Mouse (Mus musculus) hindbrain, embryonic 11.5 days (tissue): ENCODE data around the gene Card10. TPM values are rescaled to one million over a fixed set of nuclear protein-coding genes. Genes with fewer than 3 reads are reported as not detected.

Experiments
- ATAC-seq: fragments of 200-750 bp; cut with Nextera tagmentation; 2 replicates; pipeline ENCODE4 v1.8.0; 2017; ENCODE audit warnings: mild to moderate bottlenecking, moderate TSS enrichment, moderate library complexity; ENCODE audit not compliant: low FRiP score
- DNase-seq: peaks from one replicate; pipeline ENCODE4 v3.0.0-alpha.2; 2015; ENCODE audit warnings: low spot score
- H3K27ac ChIP-seq: fragments of 300-500 bp; sonication (generic); 2 replicates; pipeline ENCODE4 v1.5.1; 2014; ENCODE audit warnings: mild to moderate bottlenecking, low read depth, low read length
- H3K27me3 ChIP-seq: fragments of 300-500 bp; sonication (generic); 2 replicates; pipeline ENCODE4 v1.6.1; 2014; ENCODE audit warnings: mild to moderate bottlenecking, low read length, moderate library complexity, mixed read lengths; ENCODE audit not compliant: control insufficient read depth, insufficient read depth
- H3K36me3 ChIP-seq: fragments of 300-500 bp; sonication (generic); 2 replicates; pipeline ENCODE4 v1.6.1; 2014; ENCODE audit warnings: mild to moderate bottlenecking, low read length, moderate library complexity, mixed read lengths; ENCODE audit not compliant: control insufficient read depth, insufficient read depth
- H3K4me1 ChIP-seq: fragments of 300-500 bp; sonication (generic); replicated peaks from 2 replicates; pipeline ENCODE4 v1.6.1; 2014; ENCODE audit warnings: low read length, mixed read lengths; ENCODE audit not compliant: control insufficient read depth, insufficient read depth
- H3K4me2 ChIP-seq: fragments of 300-500 bp; sonication (generic); replicated peaks from 2 replicates; pipeline ENCODE4 v1.6.1; 2014; ENCODE audit warnings: mild to moderate bottlenecking, low read depth, low read length
- H3K4me3 ChIP-seq: fragments of 300-500 bp; sonication (generic); 2 replicates; pipeline ENCODE4 v1.5.1; 2014; ENCODE audit warnings: low read depth, low read length
- H3K9ac ChIP-seq: fragments of 300-500 bp; sonication (generic); 2 replicates; pipeline ENCODE4 v1.6.1; 2014; ENCODE audit warnings: low read depth, low read length
- H3K9me3 ChIP-seq: fragments of 300-500 bp; sonication (generic); 2 replicates; pipeline ENCODE4 v1.6.1; 2016; ENCODE audit warnings: low read length; ENCODE audit not compliant: control insufficient read depth
- WGBS: fragments of 180-500 bp; shearing (Covaris S2); extraction: QIAGEN DNeasy Blood & Tissue Kit; methylation state at CpG from one replicate; pipeline ENCODE4 v1.1.7; 2014; 5-methylcytosine and 5-hydroxymethylcytosine counted together
- polyA plus RNA-seq: library from polyadenylated mRNA; unstranded; fragments of >200 nt; fragmentation: Nextera tagmentation; extraction: Ambion mirVana; gene quantifications from 2 replicates; pipeline ENCODE4 v1.2.1, GENCODE M21; 2014

Gene Card10
- polyA plus RNA-seq, 1 experiment from 2014 or later = 2.4 TPM

GRCm38 (mm10) chr15:78839744-78840143, 36.9 kb upstream of the Card10 start:
- WGBS = 0% methylated on average over 2 of the region's 2 CpGs
- DNase-seq (peak; percentile 65), ATAC-seq (peak; percentile 44; the same call in 1 of the 2 replicates)
- no peak overlapping the region for H3K4me2 ChIP-seq
- H3K9me3 ChIP-seq = no peaks in the 10 kb centered on the region
- peaks cover 20% of the 10 kb centered on the region for H3K27me3 ChIP-seq
- H3K36me3 ChIP-seq = no peaks in the 10 kb centered on the region
- peaks cover 23% of the 10 kb centered on the region for H3K4me1 ChIP-seq
- peak overlapping the region; percentile 58; the same call in 1 of the 2 replicates for H3K27ac ChIP-seq
- no peak overlapping the region for H3K4me3 ChIP-seq
- H3K9ac ChIP-seq = no peak overlapping the region

- no peaks in the 10 kb centered on the region for H3K36me3 ChIP-seq
- ATAC-seq (no peak), DNase-seq (no peak)
- no peak overlapping the region for H3K4me3 ChIP-seq
- H3K4me1 ChIP-seq = peaks cover 27% of the 10 kb centered on the region
- no peaks in the 10 kb centered on the region for H3K9me3 ChIP-seq
- no peak overlapping the region for H3K4me2 ChIP-seq
- H3K27ac ChIP-seq = peak overlapping the region; percentile 70
- 0 out of 2 replicates have a peak, but pooled peaks cover 2% of the 10 kb centered on the region for H3K27me3 ChIP-seq
- no peak overlapping the region for H3K9ac ChIP-seq
- 18% methylated on average over 8 of the region's 8 CpGs for WGBS
Observed at GRCm38 (mm10) chr15:78836086-78836621, 33.3 kb upstream of the Card10 start.

- Histone ChIP-seq H3K9ac (no peak overlapping the region; the same call in 1 of the 2 replicates), H3K4me2 (no peak overlapping the region), H3K27ac (peak overlapping the region; percentile 70), H3K36me3 (no peaks in the 10 kb centered on the region), H3K9me3 (no peaks in the 10 kb centered on the region), H3K4me3 (no peak overlapping the region), H3K4me1 (peaks cover 27% of the 10 kb centered on the region), H3K27me3 (0 out of 2 replicates have a peak, but pooled peaks cover 2% of the 10 kb centered on the region)
- WGBS = 7% methylated on average over 11 of the region's 12 CpGs
- DNase-seq (peak; percentile 36), ATAC-seq (no peak)
Observed at GRCm38 (mm10) chr15:78835200-78836085, 32.6 kb upstream of the Card10 start.

DNA sequence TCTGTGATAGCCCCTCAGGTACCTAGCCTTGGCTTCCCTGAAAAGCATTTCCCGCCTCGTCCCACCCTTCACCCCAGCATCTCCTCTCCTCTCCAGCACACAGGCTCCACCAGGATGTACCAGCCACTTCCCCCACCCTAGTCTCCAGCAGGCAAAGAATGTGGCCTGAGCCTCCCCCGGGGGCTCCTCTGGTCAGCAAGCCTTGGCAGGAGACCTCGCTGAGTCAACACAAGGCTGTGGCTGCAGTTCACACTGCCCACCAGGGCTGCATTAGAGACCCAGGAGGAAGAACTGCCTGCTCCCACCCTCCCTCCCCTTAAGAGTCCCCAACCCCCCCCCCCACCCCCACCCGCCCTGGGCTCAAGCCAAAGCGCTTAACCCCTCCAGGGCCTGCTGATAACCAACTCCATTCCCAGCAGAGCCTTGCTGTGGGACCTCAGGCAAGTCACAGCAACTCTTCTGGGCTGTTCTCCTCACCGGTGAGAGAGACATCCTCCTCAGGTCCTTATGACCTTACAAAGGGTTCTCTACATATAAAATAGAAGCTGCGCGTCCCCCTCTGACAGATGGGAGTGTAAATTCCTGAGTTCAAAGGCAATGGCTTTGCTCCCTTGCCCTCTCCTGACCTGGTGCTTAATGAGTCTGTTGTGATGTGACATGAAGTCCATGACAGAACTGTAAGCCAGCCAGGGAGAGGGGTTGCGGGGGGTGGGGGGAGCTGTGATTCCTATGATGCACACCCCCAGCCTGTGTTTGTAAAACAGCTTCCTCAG, 31.6 kb upstream of the Card10 start:
- Histone ChIP-seq H3K4me3 (no peak overlapping the region), H3K27ac (peak overlapping the region; percentile 70; the same call in 1 of the 2 replicates), H3K27me3 (no peaks in the 10 kb centered on the region), H3K4me1 (peaks cover 22% of the 10 kb centered on the region), H3K9me3 (no peaks in the 10 kb centered on the region), H3K36me3 (no peaks in the 10 kb centered on the region), H3K4me2 (no peak overlapping the region), H3K9ac (no peak overlapping the region)
- ATAC-seq (no peak), DNase-seq (no peak)
- WGBS = 42% methylated on average over 10 of the region's 10 CpGs

DNA sequence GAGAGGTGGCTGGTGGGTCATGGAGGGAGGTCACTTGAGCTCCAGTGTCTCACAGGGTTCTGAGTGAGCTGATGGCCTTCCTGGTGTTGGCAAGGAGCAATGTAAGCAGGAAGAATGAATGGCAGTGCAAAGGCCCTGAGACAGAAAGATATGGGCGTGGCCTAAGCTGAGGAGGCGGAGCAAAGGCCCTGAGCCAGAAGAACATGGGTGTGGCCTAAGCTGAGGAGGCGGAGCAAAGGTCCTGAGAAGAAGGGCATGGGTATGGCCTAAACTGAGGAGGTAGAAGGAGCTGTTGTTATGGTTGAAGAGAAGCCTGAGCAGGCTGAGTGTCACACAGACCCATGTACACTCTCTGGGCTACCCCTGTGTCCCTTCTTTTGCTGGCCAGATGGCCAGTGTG, 30.7 kb upstream of the Card10 start:
- Histone ChIP-seq H3K9me3 (no peaks in the 10 kb centered on the region), H3K27ac (0 out of 2 replicates have a peak overlapping the region, but pooled peaks have one; percentile 2), H3K9ac (no peak overlapping the region), H3K4me1 (peaks cover 19% of the 10 kb centered on the region), H3K36me3 (no peaks in the 10 kb centered on the region), H3K4me3 (no peak overlapping the region), H3K27me3 (no peaks in the 10 kb centered on the region), H3K4me2 (no peak overlapping the region)
- peak; percentile 31 for DNase-seq
- peak; percentile 36 for ATAC-seq
- WGBS = 98% methylated on average over 3 of the region's 3 CpGs

- Histone ChIP-seq H3K4me3 (no peak overlapping the region), H3K9ac (peak overlapping the region; percentile 56), H3K27me3 (no peaks in the 10 kb centered on the region; the same call in 1 of the 2 replicates), H3K4me2 (peak overlapping the region; percentile 7; the same call in 1 of the 2 replicates), H3K36me3 (no peaks in the 10 kb centered on the region), H3K27ac (peak overlapping the region; percentile 74), H3K4me1 (peaks cover 19% of the 10 kb centered on the region), H3K9me3 (no peaks in the 10 kb centered on the region)
- peak; percentile 66 for ATAC-seq
- peak; percentile 50 for DNase-seq
- 8% methylated on average over 14 of the region's 14 CpGs for WGBS
Observed at GRCm38 (mm10) chr15:78832701-78833123, 29.9 kb upstream of the Card10 start.

DNA sequence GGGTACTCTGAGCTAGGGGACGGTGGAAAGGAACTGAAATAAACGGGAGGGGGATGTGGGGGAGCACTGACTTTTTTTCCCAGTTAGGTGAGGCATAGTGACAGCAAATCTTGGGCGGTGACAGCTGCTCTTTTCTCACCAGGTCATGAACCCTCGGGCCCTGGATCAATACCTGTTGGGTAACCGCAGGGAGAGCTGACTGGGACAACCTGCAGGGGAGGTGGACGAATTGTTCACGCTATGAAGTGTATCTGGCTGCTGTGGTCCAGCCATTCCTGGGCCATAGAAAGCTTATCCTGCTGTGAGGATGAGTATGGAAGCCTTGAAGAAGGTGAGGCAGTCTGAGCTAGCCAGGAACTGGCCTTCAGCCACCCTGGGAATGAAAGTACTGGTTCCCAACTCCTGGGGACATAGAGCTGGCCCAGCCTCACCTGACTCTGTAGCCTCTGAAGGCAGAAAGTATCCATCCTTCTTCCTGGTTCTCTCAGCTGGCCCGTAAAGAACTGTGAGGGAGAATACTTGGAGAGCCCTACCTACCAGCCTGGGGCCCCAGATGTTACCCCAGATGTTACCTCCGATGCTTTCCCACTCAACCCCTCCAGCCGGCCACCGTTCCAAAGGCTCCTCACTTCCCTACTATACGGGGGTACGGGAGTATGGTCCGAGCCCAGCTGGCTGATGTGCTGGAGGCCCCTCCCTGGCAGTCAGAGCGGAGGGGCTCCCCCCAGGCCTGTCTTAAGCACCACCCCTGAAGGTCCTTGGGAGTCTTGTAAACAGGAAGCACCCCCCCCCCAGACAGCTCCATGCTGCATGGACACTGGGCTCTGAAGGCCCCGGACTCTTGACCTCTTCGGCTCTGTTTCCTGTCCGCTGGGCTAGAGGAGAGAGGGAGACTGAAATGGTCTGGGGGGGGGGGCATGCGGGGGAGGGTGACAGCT, 29.1 kb upstream of the Card10 start:
- Histone ChIP-seq H3K4me1 (peaks cover 19% of the 10 kb centered on the region), H3K4me3 (no peak overlapping the region), H3K36me3 (no peaks in the 10 kb centered on the region), H3K27me3 (no peaks in the 10 kb centered on the region; the same call in 1 of the 2 replicates), H3K4me2 (no peak overlapping the region), H3K9ac (peak overlapping the region; percentile 56; the same call in 1 of the 2 replicates), H3K27ac (no peak overlapping the region), H3K9me3 (no peaks in the 10 kb centered on the region)
- 56% methylated on average over 18 of the region's 19 CpGs for WGBS
- DNase-seq = peak; percentile 21
- ATAC-seq = peak; percentile 30; the same call in 1 of the 2 replicates
